Mouse (Mus musculus) stomach, postnatal 0 days (tissue): ENCODE data around the gene Gm11569.

Source experiments
- CTCF ChIP-seq: IDR thresholded peaks from 2 replicates; pipeline ENCODE4 v1.5.1; 2016; ENCODE audit warnings: antibody characterized with exemption, low read depth, mild to moderate bottlenecking, moderate library complexity
- EP300 ChIP-seq: optimal IDR thresholded peaks from 2 replicates; pipeline ENCODE3; 2016; ENCODE audit warnings: antibody characterized with exemption

DNA sequence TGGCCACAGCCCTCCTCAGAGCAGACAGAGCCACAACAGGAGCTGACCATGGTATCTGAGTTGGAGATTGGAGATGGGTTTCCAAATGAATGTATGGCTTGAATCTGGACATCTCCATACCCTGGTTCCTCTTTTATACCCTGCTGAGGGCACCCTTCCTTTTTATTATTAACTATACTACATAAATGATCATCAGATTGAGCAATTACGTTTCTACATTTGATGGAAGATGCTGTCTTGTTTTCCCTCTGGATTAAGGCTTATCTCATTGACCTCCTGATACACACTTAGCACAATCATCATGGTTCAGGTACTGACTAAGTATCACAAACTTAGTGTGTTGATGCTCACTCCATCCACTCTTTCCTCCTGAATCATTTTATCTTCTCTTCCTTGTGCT is 39.2 kb upstream of the Gm11569 start, which contains the start of gene 2300003K06Rik:
- no peak for TF ChIP-seq CTCF
- no peak for TF ChIP-seq EP300
